Mouse (Mus musculus): ENCODE measurements at regions not wholly inside any gene's neighbourhood (a gene's known extent, or its start where the extent isn't known, plus 50 kb on each side); places are given as distances from the start of the nearest gene placed in this dataset.
A peak's percentile ranks its signal among the peaks of the same experiment; 100 is the strongest.

DNA sequence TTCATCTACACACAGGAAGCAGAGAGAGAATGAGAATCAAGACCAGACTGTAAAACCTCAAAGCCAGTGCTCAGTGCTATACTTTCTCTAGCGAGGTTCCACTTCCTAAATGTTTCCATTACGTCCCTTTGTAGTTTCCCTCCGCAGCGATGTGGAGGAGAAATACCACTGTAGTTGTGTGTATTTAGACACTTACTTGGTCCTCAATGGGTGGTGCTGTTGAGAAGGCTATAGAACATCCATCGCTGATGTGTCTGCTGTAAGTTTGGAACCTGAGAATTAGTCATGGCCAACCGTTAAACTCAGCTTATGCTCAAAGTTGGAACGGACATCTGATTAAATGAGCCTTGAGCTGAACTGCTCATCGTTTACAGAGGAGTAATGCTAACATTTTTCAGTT, 170.7 kb upstream of the Lyplal1 start:
- H3K4me3 ChIP-seq (replicated peaks; ENCODE audit: low read length) = no peak overlapping the region
- no peak overlapping the region for H3K9ac ChIP-seq (ENCODE audit: low read length)
- H3K4me2 ChIP-seq (ENCODE audit: low read depth, low read length) = no peak overlapping the region
- WGBS = 68% methylated on average over 8 of the region's 8 CpGs
- H3K4me1 ChIP-seq (ENCODE audit: control insufficient read depth, insufficient read depth, low read length) = no peaks in the 10 kb centered on the region
- H3K27ac ChIP-seq (ENCODE audit: low read length) = no peak overlapping the region
- no peaks in the 10 kb centered on the region for H3K9me3 ChIP-seq (replicated peaks; ENCODE audit: control insufficient read depth, low read length)
- ATAC-seq (ENCODE audit: insufficient read depth, low FRiP score) = no peak
- no peaks in the 10 kb centered on the region for H3K36me3 ChIP-seq (ENCODE audit: control insufficient read depth, insufficient read depth, low read length)
- no peaks in the 10 kb centered on the region for H3K27me3 ChIP-seq (ENCODE audit: control insufficient read depth, insufficient read depth, low read length)

DNA sequence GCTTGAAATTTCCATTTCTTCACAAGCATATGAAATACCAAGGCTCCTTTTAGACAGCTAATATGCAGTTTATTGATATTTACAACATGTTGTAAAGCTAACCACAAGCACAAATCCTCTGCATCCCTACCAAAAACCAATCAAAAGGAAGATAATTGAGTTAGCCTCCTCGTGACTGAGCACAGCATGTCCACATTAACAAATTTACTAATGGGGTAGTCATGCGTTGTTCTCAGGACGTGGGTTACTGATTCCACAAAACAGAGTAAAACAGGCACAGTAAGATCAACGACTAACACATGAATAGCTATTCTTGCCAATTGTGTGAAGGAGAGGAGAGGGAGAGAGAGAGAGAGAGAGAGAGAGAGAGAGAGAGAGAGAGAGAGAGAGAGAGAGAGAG, 169.3 kb upstream of the Lyplal1 start:
- ATAC-seq (ENCODE audit: insufficient read depth, low FRiP score) = no peak
- H3K9ac ChIP-seq (ENCODE audit: low read length) = no peak overlapping the region
- no peaks in the 10 kb centered on the region for H3K36me3 ChIP-seq (ENCODE audit: control insufficient read depth, insufficient read depth, low read length)
- H3K9me3 ChIP-seq (replicated peaks; ENCODE audit: control insufficient read depth, low read length) = no peaks in the 10 kb centered on the region
- no peak overlapping the region for H3K27ac ChIP-seq (ENCODE audit: low read length)
- H3K27me3 ChIP-seq (ENCODE audit: control insufficient read depth, insufficient read depth, low read length) = no peaks in the 10 kb centered on the region
- no peaks in the 10 kb centered on the region for H3K4me1 ChIP-seq (ENCODE audit: control insufficient read depth, insufficient read depth, low read length)
- no peak overlapping the region for H3K4me3 ChIP-seq (replicated peaks; ENCODE audit: low read length)
- 77% methylated on average over 4 of the region's 4 CpGs for whole genome bisulfite sequencing
- H3K4me2 ChIP-seq (ENCODE audit: low read depth, low read length) = no peak overlapping the region

GRCm38 (mm10) chr1:186277981-186278634, 161.0 kb upstream of the Lyplal1 start:
- Histone ChIP-seq H3K4me2 (ENCODE audit: low read depth, low read length) (no peak overlapping the region), H3K9ac (ENCODE audit: low read length) (no peak overlapping the region), H3K9me3 (replicated peaks; ENCODE audit: control insufficient read depth, low read length) (no peaks in the 10 kb centered on the region), H3K36me3 (ENCODE audit: control insufficient read depth, insufficient read depth, low read length) (no peaks in the 10 kb centered on the region), H3K27ac (ENCODE audit: low read length) (no peak overlapping the region), H3K4me1 (ENCODE audit: control insufficient read depth, insufficient read depth, low read length) (no peaks in the 10 kb centered on the region), H3K4me3 (replicated peaks; ENCODE audit: low read length) (no peak overlapping the region), H3K27me3 (ENCODE audit: control insufficient read depth, insufficient read depth, low read length) (no peaks in the 10 kb centered on the region)
- 83% methylated on average over 11 of the region's 11 CpGs for WGBS
- ATAC-seq (ENCODE audit: insufficient read depth, low FRiP score) = no peak

DNA sequence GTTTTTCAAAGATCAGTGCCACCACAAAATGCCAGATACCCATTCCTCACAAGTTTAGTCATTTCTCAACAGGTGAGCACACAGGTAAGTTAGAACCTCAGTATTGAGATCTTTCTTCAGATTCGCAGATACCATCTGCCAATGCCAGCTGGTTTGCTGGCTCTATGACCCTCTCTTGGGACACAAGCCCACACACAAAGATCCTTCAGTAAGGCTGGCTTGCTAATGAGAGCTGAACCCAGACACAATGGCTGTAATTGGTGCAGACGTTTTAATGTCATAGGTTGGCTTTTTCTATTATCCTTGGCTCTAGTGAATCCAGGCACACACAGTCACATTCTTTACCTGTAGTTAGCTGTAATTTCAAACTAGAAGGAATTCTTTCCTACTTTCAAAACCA, 154.3 kb upstream of the Lyplal1 start:
- Histone ChIP-seq H3K4me3 (replicated peaks; ENCODE audit: low read length) (no peak overlapping the region), H3K36me3 (ENCODE audit: control insufficient read depth, insufficient read depth, low read length) (no peaks in the 10 kb centered on the region), H3K27ac (ENCODE audit: low read length) (no peak overlapping the region), H3K4me1 (ENCODE audit: control insufficient read depth, insufficient read depth, low read length) (no peaks in the 10 kb centered on the region), H3K9ac (ENCODE audit: low read length) (no peak overlapping the region), H3K27me3 (ENCODE audit: control insufficient read depth, insufficient read depth, low read length) (no peaks in the 10 kb centered on the region), H3K4me2 (ENCODE audit: low read depth, low read length) (no peak overlapping the region), H3K9me3 (replicated peaks; ENCODE audit: control insufficient read depth, low read length) (no peaks in the 10 kb centered on the region)
- 71% methylated on average over 2 of the region's 2 CpGs for WGBS
- no peak for ATAC-seq (ENCODE audit: insufficient read depth, low FRiP score)

DNA sequence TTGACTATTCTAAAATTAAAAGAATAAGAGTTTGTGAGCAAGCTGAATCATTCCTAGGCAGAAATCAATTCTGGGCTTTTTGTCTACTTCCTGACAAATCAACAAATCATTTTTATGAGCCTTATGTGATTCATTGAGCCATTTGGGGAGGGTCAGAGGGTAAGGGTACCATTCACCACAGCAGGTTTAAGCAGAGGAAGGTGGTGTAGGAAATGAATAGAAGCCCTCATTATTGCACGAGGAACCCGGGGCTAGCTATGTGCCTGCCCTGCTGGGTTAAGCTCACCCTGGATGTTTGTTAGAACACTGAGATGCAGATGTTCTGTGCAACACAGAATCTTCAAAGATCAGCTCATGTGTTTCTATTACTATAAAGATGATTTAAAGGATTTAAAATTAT, 150.2 kb upstream of the Lyplal1 start:
- Histone ChIP-seq H3K9me3 (replicated peaks; ENCODE audit: control insufficient read depth, low read length) (no peaks in the 10 kb centered on the region), H3K4me1 (ENCODE audit: control insufficient read depth, insufficient read depth, low read length) (peaks cover 6% of the 10 kb centered on the region; the same call in 1 of the 2 replicates), H3K9ac (ENCODE audit: low read length) (no peak overlapping the region), H3K36me3 (ENCODE audit: control insufficient read depth, insufficient read depth, low read length) (no peaks in the 10 kb centered on the region), H3K27me3 (ENCODE audit: control insufficient read depth, insufficient read depth, low read length) (no peaks in the 10 kb centered on the region), H3K27ac (ENCODE audit: low read length) (no peak overlapping the region), H3K4me3 (replicated peaks; ENCODE audit: low read length) (no peak overlapping the region), H3K4me2 (ENCODE audit: low read depth, low read length) (no peak overlapping the region)
- no peak for ATAC-seq (ENCODE audit: insufficient read depth, low FRiP score)
- WGBS = 50% methylated on average over 2 of the region's 2 CpGs

DNA sequence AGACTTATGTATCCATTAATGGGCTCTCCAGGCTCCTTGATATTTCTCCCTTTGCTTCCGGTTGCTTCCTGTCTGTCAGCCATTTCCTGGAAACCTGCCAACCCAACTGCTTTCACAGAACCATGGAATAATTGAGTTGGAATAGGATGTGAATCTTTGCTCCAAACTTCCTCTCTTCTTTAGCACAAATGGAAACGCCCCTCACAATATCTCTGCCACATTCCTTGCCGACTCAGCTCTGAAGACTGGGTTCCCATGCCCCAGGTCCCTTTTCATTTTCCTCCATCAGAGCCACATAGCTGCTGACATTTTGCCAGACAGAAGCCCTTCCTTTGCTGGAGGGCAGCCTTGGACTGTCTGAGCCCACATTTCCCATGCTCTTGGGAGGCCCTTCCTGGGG, 147.5 kb upstream of the Lyplal1 start:
- Histone ChIP-seq H3K36me3 (ENCODE audit: control insufficient read depth, insufficient read depth, low read length) (no peaks in the 10 kb centered on the region), H3K9ac (ENCODE audit: low read length) (no peak overlapping the region), H3K4me1 (ENCODE audit: control insufficient read depth, insufficient read depth, low read length) (peaks cover 20% of the 10 kb centered on the region), H3K9me3 (replicated peaks; ENCODE audit: control insufficient read depth, low read length) (no peaks in the 10 kb centered on the region), H3K4me2 (ENCODE audit: low read depth, low read length) (no peak overlapping the region), H3K4me3 (replicated peaks; ENCODE audit: low read length) (no peak overlapping the region), H3K27ac (ENCODE audit: low read length) (peak overlapping the region; percentile 48), H3K27me3 (ENCODE audit: control insufficient read depth, insufficient read depth, low read length) (no peaks in the 10 kb centered on the region)
- peak; percentile 63 for ATAC-seq (ENCODE audit: insufficient read depth, low FRiP score)
- WGBS = 31% methylated on average over 3 of the region's 3 CpGs

- Histone ChIP-seq H3K9ac (ENCODE audit: low read length) (no peak overlapping the region), H3K4me1 (ENCODE audit: control insufficient read depth, insufficient read depth, low read length) (peaks cover 20% of the 10 kb centered on the region), H3K36me3 (ENCODE audit: control insufficient read depth, insufficient read depth, low read length) (no peaks in the 10 kb centered on the region), H3K27ac (ENCODE audit: low read length) (peak overlapping the region; percentile 24; the same call in 1 of the 2 replicates), H3K4me2 (ENCODE audit: low read depth, low read length) (no peak overlapping the region), H3K9me3 (replicated peaks; ENCODE audit: control insufficient read depth, low read length) (no peaks in the 10 kb centered on the region), H3K27me3 (ENCODE audit: control insufficient read depth, insufficient read depth, low read length) (no peaks in the 10 kb centered on the region), H3K4me3 (replicated peaks; ENCODE audit: low read length) (no peak overlapping the region)
- peak; percentile 68; the same call in 1 of the 2 replicates for ATAC-seq (ENCODE audit: insufficient read depth, low FRiP score)
- 37% methylated on average over 7 of the region's 7 CpGs for WGBS
These were observed 146.8 kb upstream of the Lyplal1 start for GRCm38 (mm10) chr1:186263955-186264354.

DNA sequence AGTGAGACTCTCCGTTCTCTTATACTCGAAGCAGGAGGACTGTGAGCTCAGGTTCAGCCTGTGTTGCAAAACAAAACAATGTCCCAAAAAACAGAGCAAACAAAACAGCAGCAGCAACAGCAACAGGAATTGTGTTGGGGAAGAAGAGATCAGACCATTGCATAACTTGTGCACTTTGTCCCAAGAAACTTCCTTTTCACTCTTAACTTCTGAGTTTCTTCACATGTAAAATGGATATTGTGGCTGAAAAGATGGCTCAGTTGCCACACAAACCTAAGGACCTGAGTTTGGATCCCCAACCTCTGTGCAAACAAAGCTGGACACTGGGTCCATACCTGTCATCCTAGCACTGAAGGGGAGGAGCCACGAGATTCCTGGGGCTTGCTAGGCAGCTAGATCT, 146.1 kb upstream of the Lyplal1 start:
- ATAC-seq (ENCODE audit: insufficient read depth, low FRiP score) = no peak
- H3K9me3 ChIP-seq (replicated peaks; ENCODE audit: control insufficient read depth, low read length) = no peaks in the 10 kb centered on the region
- H3K4me1 ChIP-seq (ENCODE audit: control insufficient read depth, insufficient read depth, low read length) = peaks cover 20% of the 10 kb centered on the region
- no peaks in the 10 kb centered on the region for H3K36me3 ChIP-seq (ENCODE audit: control insufficient read depth, insufficient read depth, low read length)
- H3K9ac ChIP-seq (ENCODE audit: low read length) = no peak overlapping the region
- H3K27ac ChIP-seq (ENCODE audit: low read length) = 0 out of 2 replicates have a peak overlapping the region, but pooled peaks have one; percentile 24
- no peaks in the 10 kb centered on the region for H3K27me3 ChIP-seq (ENCODE audit: control insufficient read depth, insufficient read depth, low read length)
- H3K4me3 ChIP-seq (replicated peaks; ENCODE audit: low read length) = no peak overlapping the region
- 69% methylated on average over 3 of the region's 3 CpGs for WGBS
- H3K4me2 ChIP-seq (ENCODE audit: low read depth, low read length) = no peak overlapping the region

- Histone ChIP-seq H3K9ac (ENCODE audit: low read length) (no peak overlapping the region), H3K4me3 (replicated peaks; ENCODE audit: low read length) (no peak overlapping the region), H3K4me1 (ENCODE audit: control insufficient read depth, insufficient read depth, low read length) (peaks cover 20% of the 10 kb centered on the region), H3K36me3 (ENCODE audit: control insufficient read depth, insufficient read depth, low read length) (no peaks in the 10 kb centered on the region), H3K27ac (ENCODE audit: low read length) (peak overlapping the region; percentile 52), H3K4me2 (ENCODE audit: low read depth, low read length) (no peak overlapping the region), H3K9me3 (replicated peaks; ENCODE audit: control insufficient read depth, low read length) (no peaks in the 10 kb centered on the region), H3K27me3 (ENCODE audit: control insufficient read depth, insufficient read depth, low read length) (no peaks in the 10 kb centered on the region)
- ATAC-seq (ENCODE audit: insufficient read depth, low FRiP score) = no peak
- 66% methylated on average over 6 of the region's 6 CpGs for whole genome bisulfite sequencing
These were observed 144.9 kb upstream of the Lyplal1 start for GRCm38 (mm10) chr1:186262040-186262439.

All from stomach, embryonic 16.5 days (tissue).